Mouse (Mus musculus) neural tube, embryonic 14.5 days (tissue): ENCODE data around the gene Tnfrsf1a. TPM values are rescaled to one million over a fixed set of nuclear protein-coding genes. Genes with fewer than 3 reads are reported as not detected.
A peak's percentile ranks its signal among the peaks of the same experiment; 100 is the strongest.

Experiments
- ATAC-seq: fragments of 200-750 bp; cut with Nextera tagmentation; 2 replicates; pipeline ENCODE4 v1.8.0; 2017; ENCODE audit warnings: low read depth, mild to moderate bottlenecking, moderate TSS enrichment, moderate library complexity
- H3K27ac ChIP-seq: fragments of 300-500 bp; sonication (generic); 2 replicates; pipeline ENCODE4 v1.5.1; 2014; ENCODE audit warnings: low read depth, mild to moderate bottlenecking, control low read depth, low read length, moderate library complexity, mixed read lengths
- H3K27me3 ChIP-seq: fragments of 300-500 bp; sonication (generic); 2 replicates; pipeline ENCODE4 v1.6.1; 2014; ENCODE audit warnings: low read length; ENCODE audit not compliant: control insufficient read depth, insufficient read depth
- H3K36me3 ChIP-seq: fragments of 300-500 bp; sonication (generic); 2 replicates; pipeline ENCODE4 v1.6.1; 2014; ENCODE audit warnings: low read length, mixed read lengths; ENCODE audit not compliant: control insufficient read depth, insufficient read depth
- H3K4me1 ChIP-seq: fragments of 300-500 bp; sonication (generic); 2 replicates; pipeline ENCODE4 v1.6.1; 2014; ENCODE audit warnings: low read length; ENCODE audit not compliant: control insufficient read depth, insufficient read depth
- H3K4me2 ChIP-seq: fragments of 300-500 bp; sonication (generic); 2 replicates; pipeline ENCODE4 v1.6.1; 2014; ENCODE audit warnings: mild to moderate bottlenecking, low read depth, low read length, control low read depth
- H3K4me3 ChIP-seq: fragments of 300-500 bp; sonication (generic); 2 replicates; pipeline ENCODE4 v1.5.1; 2014; ENCODE audit warnings: low read depth, low read length, control low read depth, mixed read lengths
- H3K9ac ChIP-seq: fragments of 300-500 bp; sonication (generic); replicated peaks from 2 replicates; pipeline ENCODE4 v1.6.1; 2014; ENCODE audit warnings: low read depth, mild to moderate bottlenecking, control low read depth, low read length, mixed read lengths
- H3K9me3 ChIP-seq: fragments of 300-500 bp; sonication (generic); 2 replicates; pipeline ENCODE4 v1.6.1; 2016; ENCODE audit warnings: low read length; ENCODE audit not compliant: control insufficient read depth
- WGBS: fragments of 180-500 bp; shearing (Covaris S2); extraction: QIAGEN DNeasy Blood & Tissue Kit; methylation state at CpG from one replicate; pipeline ENCODE4 v1.1.7; 2014; 5-methylcytosine and 5-hydroxymethylcytosine counted together
- polyA plus RNA-seq: library from polyadenylated mRNA; unstranded; fragments of >200 nt; fragmentation: Nextera tagmentation; extraction: Ambion mirVana; gene quantifications from 2 replicates; pipeline ENCODE4 v1.2.1, GENCODE M21; 2014

Tnfrsf1a gene
- polyA plus RNA-seq, 1 experiment from 2014 or later: 6.5 TPM

DNA sequence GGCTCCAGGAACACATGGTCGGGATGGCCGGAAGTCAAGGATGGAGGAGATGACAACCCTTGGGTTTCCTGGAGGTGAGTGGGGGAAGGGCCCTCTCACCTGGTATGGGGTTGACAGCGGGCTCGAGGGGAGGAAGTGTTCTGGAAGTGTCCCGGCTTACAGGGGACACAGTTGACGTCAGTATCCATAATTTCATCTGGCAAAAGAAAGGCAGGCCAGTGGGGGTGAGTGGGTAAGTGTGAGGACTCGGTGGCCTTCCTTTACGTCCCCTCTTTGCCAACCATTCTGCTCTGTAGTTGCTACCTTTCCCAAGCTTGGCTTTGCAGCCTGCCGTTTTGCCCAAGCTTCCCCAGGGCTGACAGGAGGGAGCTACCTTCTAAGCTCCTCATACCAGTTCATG, 37.0 kb upstream of the Tnfrsf1a start:
- no peak for ATAC-seq
- Histone ChIP-seq H3K27ac (no peak overlapping the region), H3K36me3 (no peaks in the 10 kb centered on the region), H3K9me3 (no peaks in the 10 kb centered on the region), H3K27me3 (no peaks in the 10 kb centered on the region), H3K4me1 (peaks cover 6% of the 10 kb centered on the region; the same call in 1 of the 2 replicates), H3K9ac (no peak overlapping the region), H3K4me2 (peak overlapping the region; percentile 56; the same call in 1 of the 2 replicates), H3K4me3 (no peak overlapping the region)
- WGBS: 91% methylated on average over 9 of the region's 9 CpGs

- Histone ChIP-seq H3K9me3 (no peaks in the 10 kb centered on the region), H3K36me3 (no peaks in the 10 kb centered on the region), H3K4me2 (peak overlapping the region; percentile 56), H3K4me1 (peaks cover 6% of the 10 kb centered on the region; the same call in 1 of the 2 replicates), H3K4me3 (peak overlapping the region; percentile 29), H3K9ac (peak overlapping the region; percentile 64), H3K27me3 (no peaks in the 10 kb centered on the region), H3K27ac (no peak overlapping the region)
- WGBS: 73% methylated on average over 22 of the region's 22 CpGs
- ATAC-seq: no peak; the same call in 1 of the 2 replicates
Observed at GRCm38 (mm10) chr6:125312581-125313355, 36.4 kb upstream of the Tnfrsf1a start.

DNA sequence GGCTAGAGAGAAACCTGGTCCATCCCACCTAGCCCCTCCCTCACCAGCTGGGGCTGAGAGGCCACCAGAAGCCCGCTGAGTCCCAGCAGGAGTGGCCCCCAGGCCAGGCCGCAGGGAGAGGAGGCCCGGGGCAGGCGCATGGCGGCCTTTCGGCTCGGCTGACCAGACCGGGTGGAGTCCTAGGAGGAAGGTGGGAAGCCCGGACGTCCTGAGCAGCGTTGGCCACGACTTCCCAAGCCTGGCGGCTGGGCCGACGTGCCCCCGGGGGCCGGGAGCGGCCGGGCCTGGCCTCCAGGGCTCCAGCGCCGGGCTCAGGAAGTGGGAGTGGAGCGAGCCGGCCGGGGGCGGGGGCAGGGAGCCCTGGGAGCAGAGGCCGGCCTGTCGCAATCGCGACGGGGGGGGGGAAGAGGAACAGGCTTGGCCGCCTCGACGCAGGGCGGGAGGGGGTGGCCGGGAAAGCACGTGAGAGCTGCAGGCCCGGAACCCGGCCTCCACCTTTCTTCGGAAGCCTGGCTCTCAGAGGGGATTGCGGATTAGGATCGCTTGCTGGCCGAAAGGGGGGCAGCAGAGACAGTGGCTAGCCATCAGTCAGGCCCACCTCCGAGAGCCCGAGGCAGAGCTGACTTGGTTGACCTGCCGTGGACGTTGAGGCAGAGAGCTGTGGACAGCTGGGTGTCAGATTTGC, 35.5 kb upstream of the Tnfrsf1a start, which contains the start of gene Ltbr:
Gene Ltbr, minus strand, starts transcription at position 340 of the 685 bp plus-strand sequence.
- Histone ChIP-seq H3K27me3 (no peaks in the 10 kb centered on the region), H3K4me1 (peaks cover 6% of the 10 kb centered on the region; the same call in 1 of the 2 replicates), H3K36me3 (no peaks in the 10 kb centered on the region), H3K4me2 (peak within 1 kb of the TSS; percentile 56), H3K9me3 (no peaks in the 10 kb centered on the region), H3K9ac (peak within 1 kb of the TSS; percentile 64), H3K4me3 (peak within 1 kb of the TSS; percentile 29), H3K27ac (no peak within 1 kb of the TSS)
- ATAC-seq: peak; percentile 63
- 3% methylated on average over 32 of the region's 46 CpGs for WGBS

DNA sequence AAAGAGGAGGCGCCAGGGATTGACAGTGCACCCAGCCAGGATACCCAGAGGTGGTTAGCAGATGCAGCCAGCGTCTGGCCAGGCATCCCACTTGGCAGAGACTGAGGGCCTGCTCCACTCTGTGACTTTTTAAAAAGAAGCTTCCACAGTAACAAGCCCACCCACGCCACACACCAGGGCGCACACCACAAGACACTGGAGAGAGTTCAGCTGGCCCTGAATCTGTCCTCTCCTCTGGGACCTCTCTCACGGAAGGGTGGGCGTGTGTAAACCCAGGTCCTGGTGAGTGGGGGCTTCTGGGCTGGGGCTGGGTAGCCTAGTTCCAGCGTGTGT, 35.0 kb upstream of the Tnfrsf1a start:
- Histone ChIP-seq H3K4me1 (peaks cover 6% of the 10 kb centered on the region; the same call in 1 of the 2 replicates), H3K27me3 (no peaks in the 10 kb centered on the region), H3K9me3 (no peaks in the 10 kb centered on the region), H3K9ac (peak overlapping the region; percentile 64), H3K27ac (no peak overlapping the region), H3K36me3 (no peaks in the 10 kb centered on the region), H3K4me3 (peak overlapping the region; percentile 29; the same call in 1 of the 2 replicates), H3K4me2 (peak overlapping the region; percentile 56)
- 59% methylated on average over 7 of the region's 7 CpGs for WGBS
- peak; percentile 54; the same call in 1 of the 2 replicates for ATAC-seq

DNA sequence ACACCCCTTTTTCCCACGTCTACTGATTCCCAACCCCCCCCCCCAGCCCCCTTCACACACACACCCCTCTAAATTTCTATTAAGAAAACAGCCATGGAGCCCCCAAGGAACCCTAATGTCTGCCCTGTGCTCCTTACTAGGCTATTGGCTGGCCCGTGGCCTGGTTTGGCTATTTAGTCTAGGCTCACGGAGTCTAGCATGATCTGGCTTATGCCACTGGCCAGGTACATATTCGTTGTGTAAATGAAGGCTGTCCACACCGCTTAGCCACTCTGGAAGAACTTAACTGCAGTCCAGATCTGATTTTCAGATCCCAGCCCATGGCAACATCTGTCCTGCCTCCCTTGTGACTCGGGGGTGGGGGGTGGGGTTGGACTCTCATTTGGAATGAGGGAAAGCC, 34.4 kb upstream of the Tnfrsf1a start:
- Histone ChIP-seq H3K9ac (no peak overlapping the region), H3K36me3 (no peaks in the 10 kb centered on the region), H3K4me2 (no peak overlapping the region), H3K4me1 (peaks cover 6% of the 10 kb centered on the region; the same call in 1 of the 2 replicates), H3K27me3 (no peaks in the 10 kb centered on the region), H3K4me3 (no peak overlapping the region), H3K27ac (no peak overlapping the region), H3K9me3 (no peaks in the 10 kb centered on the region)
- 74% methylated on average over 6 of the region's 6 CpGs for WGBS
- ATAC-seq: no peak

- no peak for ATAC-seq
- no peak overlapping the region for H3K4me3 ChIP-seq
- H3K9me3 ChIP-seq: no peaks in the 10 kb centered on the region
- no peaks in the 10 kb centered on the region for H3K36me3 ChIP-seq
- peaks cover 8% of the 10 kb centered on the region for H3K27me3 ChIP-seq
- WGBS: 79% methylated on average over 7 of the region's 7 CpGs
- H3K9ac ChIP-seq: no peak overlapping the region
- no peak overlapping the region for H3K4me2 ChIP-seq
- H3K4me1 ChIP-seq: peaks cover 6% of the 10 kb centered on the region; the same call in 1 of the 2 replicates
- H3K27ac ChIP-seq: no peak overlapping the region
Observed at GRCm38 (mm10) chr6:125317077-125317476, 32.1 kb upstream of the Tnfrsf1a start.

- Histone ChIP-seq H3K36me3 (no peaks in the 10 kb centered on the region), H3K4me3 (no peak overlapping the region), H3K9me3 (no peaks in the 10 kb centered on the region), H3K4me2 (no peak overlapping the region), H3K9ac (no peak overlapping the region), H3K27me3 (peaks cover 8% of the 10 kb centered on the region), H3K4me1 (no peaks in the 10 kb centered on the region), H3K27ac (no peak overlapping the region)
- no peak for ATAC-seq
- 70% methylated on average over 15 of the region's 15 CpGs for WGBS
Observed at GRCm38 (mm10) chr6:125318981-125319918, 29.9 kb upstream of the Tnfrsf1a start.

DNA sequence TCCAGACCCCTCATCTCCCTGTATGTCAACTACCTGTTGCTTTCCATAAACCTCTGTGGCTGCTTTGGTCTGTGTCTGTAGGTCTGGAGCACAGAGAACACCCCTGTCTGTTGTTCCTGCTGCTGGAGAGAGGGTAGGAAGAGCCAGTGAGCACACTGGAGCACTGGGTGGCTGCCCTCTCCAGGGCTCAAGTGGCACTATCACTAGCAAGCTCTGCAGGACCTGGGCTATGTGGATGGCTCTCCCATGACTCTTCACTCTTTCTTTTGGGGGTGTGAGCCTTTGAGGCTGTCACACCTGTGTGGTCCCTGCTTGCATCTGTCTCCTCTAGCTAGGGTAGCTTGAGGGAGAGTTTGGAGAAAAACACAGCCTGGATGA, 29.3 kb upstream of the Tnfrsf1a start:
- no peak overlapping the region for H3K4me2 ChIP-seq
- H3K36me3 ChIP-seq: no peaks in the 10 kb centered on the region
- no peak overlapping the region for H3K9ac ChIP-seq
- ATAC-seq: no peak
- H3K27ac ChIP-seq: no peak overlapping the region
- peaks cover 8% of the 10 kb centered on the region for H3K27me3 ChIP-seq
- H3K4me3 ChIP-seq: no peak overlapping the region
- H3K4me1 ChIP-seq: no peaks in the 10 kb centered on the region
- H3K9me3 ChIP-seq: no peaks in the 10 kb centered on the region
